Mouse (Mus musculus): ENCODE measurements around the gene Zfp106. TPM values are rescaled to one million over a fixed set of nuclear protein-coding genes. Genes with fewer than 3 reads are reported as not detected.
A peak's percentile ranks its signal among the peaks of the same experiment; 100 is the strongest.

Zfp106 gene
- polyA plus RNA-seq (2012; rRNA removed): 24.3 and 39.8 TPM in 2 replicates

- Histone ChIP-seq H3K27me3 (ENCODE audit: control insufficient read depth, insufficient read depth, low read length) (no peaks in the 10 kb centered on the region), H3K4me3 (ENCODE audit: extremely low read depth, insufficient read depth, insufficient read length) (peak within 1 kb of the TSS; percentile 81), H3K36me3 (ENCODE audit: control insufficient read depth, insufficient read depth, low read length) (no peaks in the 10 kb centered on the region), H3K27ac (ENCODE audit: insufficient read depth, low read length) (peak within 1 kb of the TSS; percentile 78), H3K4me1 (ENCODE audit: control insufficient read depth, insufficient read depth, insufficient read length) (peaks cover 3% of the 10 kb centered on the region; the same call in 1 of the 2 replicates)
- peak; percentile 77 to 85 for DNase-seq (ENCODE audit: low read depth in 1 of 2, low spot score in 2 of 2)
- peak; percentile 35; the same call in 1 of the 2 replicates for TF ChIP-seq POLR2A (IDR thresholded peaks at IDR 0.05; ENCODE audit: low read depth, low read length)
- TF ChIP-seq CTCF (IDR thresholded peaks at IDR 0.05; ENCODE audit: extremely low read depth, insufficient read depth, insufficient read length, insufficient replicate concordance): no peak
- under 1% methylated on average over 50 of the region's 50 CpGs for WGBS
Observed at GRCm38 (mm10) chr2:120563235-120563990, at the start of gene Zfp106. Zfp106 (minus strand) TSS chr2:120563843.

- peak within 1 kb of the TSS; percentile 100 for H3K4me3 ChIP-seq (ENCODE audit: extremely low read depth, insufficient read depth, insufficient read length)
- H3K27ac ChIP-seq (ENCODE audit: insufficient read depth, low read length): peak within 1 kb of the TSS; percentile 84
- under 1% methylated on average over 52 of the region's 52 CpGs for WGBS
- TF ChIP-seq CTCF (IDR thresholded peaks at IDR 0.05; ENCODE audit: extremely low read depth, insufficient read depth, insufficient read length, insufficient replicate concordance): no peak
- peak; percentile 66 for TF ChIP-seq POLR2A (IDR thresholded peaks at IDR 0.05; ENCODE audit: low read depth, low read length)
- peaks cover 8% of the 10 kb centered on the region for H3K36me3 ChIP-seq (ENCODE audit: control insufficient read depth, insufficient read depth, low read length)
- H3K4me1 ChIP-seq (ENCODE audit: control insufficient read depth, insufficient read depth, insufficient read length): no peaks in the 10 kb centered on the region
- peak; percentile 71 to 86 for DNase-seq (ENCODE audit: low read depth in 1 of 2, low spot score in 2 of 2)
- H3K27me3 ChIP-seq (ENCODE audit: control insufficient read depth, insufficient read depth, low read length): no peaks in the 10 kb centered on the region
Observed at GRCm38 (mm10) chr2:120608830-120609723, 45.4 kb upstream of the Zfp106 start, which contains the start of the genes Haus2 and Lrrc57. Haus2 (plus strand) TSS chr2:120609383. Lrrc57 (minus strand) TSS chr2:120609520.

- Histone ChIP-seq H3K4me3 (ENCODE audit: extremely low read depth, insufficient read depth, insufficient read length) (no peak overlapping the region), H3K27me3 (ENCODE audit: control insufficient read depth, insufficient read depth, low read length) (no peaks in the 10 kb centered on the region), H3K27ac (ENCODE audit: insufficient read depth, low read length) (no peak overlapping the region), H3K4me1 (ENCODE audit: control insufficient read depth, insufficient read depth, insufficient read length) (no peaks in the 10 kb centered on the region), H3K36me3 (ENCODE audit: control insufficient read depth, insufficient read depth, low read length) (peaks cover 8% of the 10 kb centered on the region)
- TF ChIP-seq CTCF (IDR thresholded peaks at IDR 0.05; ENCODE audit: extremely low read depth, insufficient read depth, insufficient read length, insufficient replicate concordance) (no peak), POLR2A (IDR thresholded peaks at IDR 0.05; ENCODE audit: low read depth, low read length) (no peak)
- 91% methylated on average over 6 of the region's 6 CpGs for WGBS
- DNase-seq (ENCODE audit: low read depth in 1 of 2, low spot score in 2 of 2): no peak
Observed at GRCm38 (mm10) chr2:120606021-120606690, 42.5 kb upstream of the Zfp106 start.

GRCm38 (mm10) chr2:120599506-120599905, 35.9 kb upstream of the Zfp106 start:
- peaks cover 20% of the 10 kb centered on the region for H3K36me3 ChIP-seq (ENCODE audit: control insufficient read depth, insufficient read depth, low read length)
- WGBS: 56% methylated on average over 4 of the region's 4 CpGs
- no peaks in the 10 kb centered on the region for H3K4me1 ChIP-seq (ENCODE audit: control insufficient read depth, insufficient read depth, insufficient read length)
- no peaks in the 10 kb centered on the region for H3K27me3 ChIP-seq (ENCODE audit: control insufficient read depth, insufficient read depth, low read length)
- TF ChIP-seq POLR2A (IDR thresholded peaks at IDR 0.05; ENCODE audit: low read depth, low read length) (no peak), CTCF (IDR thresholded peaks at IDR 0.05; ENCODE audit: extremely low read depth, insufficient read depth, insufficient read length, insufficient replicate concordance) (no peak)
- DNase-seq (ENCODE audit: low read depth in 1 of 2, low spot score in 2 of 2): no peak
- H3K4me3 ChIP-seq (ENCODE audit: extremely low read depth, insufficient read depth, insufficient read length): no peak overlapping the region
- H3K27ac ChIP-seq (ENCODE audit: insufficient read depth, low read length): no peak overlapping the region

GRCm38 (mm10) chr2:120597734-120598133, 34.1 kb upstream of the Zfp106 start:
- TF ChIP-seq CTCF (IDR thresholded peaks at IDR 0.05; ENCODE audit: extremely low read depth, insufficient read depth, insufficient read length, insufficient replicate concordance): no peak
- TF ChIP-seq POLR2A (IDR thresholded peaks at IDR 0.05; ENCODE audit: low read depth, low read length): no peak
- Histone ChIP-seq H3K4me3 (ENCODE audit: extremely low read depth, insufficient read depth, insufficient read length) (no peak overlapping the region), H3K27ac (ENCODE audit: insufficient read depth, low read length) (no peak overlapping the region), H3K36me3 (ENCODE audit: control insufficient read depth, insufficient read depth, low read length) (peaks cover 21% of the 10 kb centered on the region), H3K27me3 (ENCODE audit: control insufficient read depth, insufficient read depth, low read length) (no peaks in the 10 kb centered on the region), H3K4me1 (ENCODE audit: control insufficient read depth, insufficient read depth, insufficient read length) (no peaks in the 10 kb centered on the region)
- DNase-seq (ENCODE audit: low read depth in 1 of 2, low spot score in 2 of 2): no peak
- WGBS: 91% methylated on average over 2 of the region's 2 CpGs

GRCm38 (mm10) chr2:120592227-120592626, 28.6 kb upstream of the Zfp106 start:
- WGBS: 83% methylated on average over 1 of the region's 1 CpGs
- H3K36me3 ChIP-seq (ENCODE audit: control insufficient read depth, insufficient read depth, low read length): peaks cover 13% of the 10 kb centered on the region

More at GRCm38 (mm10) chr2:120592227-120592626, 28.6 kb upstream of the Zfp106 start:
- Histone ChIP-seq H3K27ac (ENCODE audit: insufficient read depth, low read length) (no peak overlapping the region), H3K4me1 (ENCODE audit: control insufficient read depth, insufficient read depth, insufficient read length) (no peaks in the 10 kb centered on the region), H3K4me3 (ENCODE audit: extremely low read depth, insufficient read depth, insufficient read length) (no peak overlapping the region), H3K27me3 (ENCODE audit: control insufficient read depth, insufficient read depth, low read length) (no peaks in the 10 kb centered on the region)
- no peak for DNase-seq (ENCODE audit: low read depth in 1 of 2, low spot score in 2 of 2)
- TF ChIP-seq POLR2A (IDR thresholded peaks at IDR 0.05; ENCODE audit: low read depth, low read length) (no peak), CTCF (IDR thresholded peaks at IDR 0.05; ENCODE audit: extremely low read depth, insufficient read depth, insufficient read length, insufficient replicate concordance) (no peak)

Data from spleen, adult 2 months (tissue).